Mouse (Mus musculus) urinary bladder, postnatal 4 days (tissue): ENCODE measurements around the gene Gm8165.
"Not testable (repeated sequence)": the region's sequence is repeated elsewhere in the genome, so short reads cannot be mapped to it uniquely, and the experiment has no call there.

Source experiments
- DNase-seq, 2 experiments: peaks; one replicate each; pipeline ENCODE4 v3.0.0; 2021 to 2022; ENCODE audit warnings: low spot score in 2 of 2

The Gm8165 gene

GRCm38 (mm10) chr14:43677099-43677498 lies at the start of gene Gm8165:
Gene Gm8165 (minus strand): TSS chr14:43677199.
- DNase-seq: not testable (repeated sequence)

DNA sequence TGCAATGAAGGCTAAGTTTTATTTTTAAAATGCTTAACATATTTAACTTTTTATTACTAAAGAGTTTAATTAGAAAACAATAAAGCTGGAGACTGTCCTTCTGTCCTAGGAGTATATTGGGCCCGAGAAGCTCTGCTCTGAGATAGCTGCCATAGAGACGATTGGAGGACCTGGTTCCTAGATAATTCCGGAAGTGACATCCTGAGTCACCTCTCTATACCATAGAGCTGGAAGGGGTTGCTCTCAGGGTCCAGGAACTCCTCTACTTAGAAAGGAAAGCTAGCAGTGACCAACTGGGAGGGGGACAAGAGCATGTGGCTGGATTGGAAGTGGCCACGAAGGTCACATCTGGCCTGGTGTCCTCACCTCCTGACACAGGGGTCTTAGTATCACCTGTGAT lies 20.6 kb upstream of the Gm8165 start, which contains the start of gene Gm7324:
Gene Gm7324, plus strand, starts transcription at position 208 of the 400 bp plus-strand sequence.
- not testable (repeated sequence) for DNase-seq
